Mouse (Mus musculus) liver, embryonic 13.5 days (tissue): ENCODE data around the gene Cldn1. TPM values are rescaled to one million over a fixed set of nuclear protein-coding genes. Genes with fewer than 3 reads are reported as not detected.

Source experiments
- ATAC-seq: fragments of 200-750 bp; cut with Nextera tagmentation; 2 replicates; pipeline ENCODE4 v1.8.0; 2017; ENCODE audit warnings: low read depth, mild to moderate bottlenecking, moderate number of reproducible peaks, moderate library complexity
- DNase-seq: peaks from one replicate; pipeline ENCODE4 v3.0.0; 2022
- H3K27ac ChIP-seq: fragments of 300-500 bp; sonication (generic); 2 replicates; pipeline ENCODE4 v1.5.1; 2015; ENCODE audit warnings: moderate library complexity, mild to moderate bottlenecking, inconsistent platforms
- H3K27me3 ChIP-seq: fragments of 300-500 bp; sonication (generic); 2 replicates; pipeline ENCODE4 v1.6.1; 2015; ENCODE audit warnings: mild to moderate bottlenecking, inconsistent platforms
- H3K36me3 ChIP-seq: fragments of 300-500 bp; sonication (generic); 2 replicates; pipeline ENCODE4 v1.6.1; 2015; ENCODE audit warnings: mild to moderate bottlenecking, inconsistent platforms
- H3K4me1 ChIP-seq: fragments of 300-500 bp; sonication (generic); replicated peaks from 2 replicates; pipeline ENCODE4 v1.6.1; 2015; ENCODE audit warnings: inconsistent platforms
- H3K4me2 ChIP-seq: fragments of 300-500 bp; sonication (generic); 2 replicates; pipeline ENCODE4 v1.6.1; 2015; ENCODE audit warnings: inconsistent platforms, mild to moderate bottlenecking, moderate library complexity
- H3K4me3 ChIP-seq: fragments of 300-500 bp; sonication (generic); replicated peaks from 2 replicates; pipeline ENCODE4 v1.5.1; 2015; ENCODE audit warnings: mild to moderate bottlenecking, inconsistent platforms
- H3K9ac ChIP-seq: fragments of 300-500 bp; sonication (generic); 2 replicates; pipeline ENCODE4 v1.6.1; 2015; ENCODE audit warnings: mild to moderate bottlenecking, inconsistent platforms
- H3K9me3 ChIP-seq: fragments of 300-500 bp; sonication (generic); replicated peaks from 2 replicates; pipeline ENCODE4 v1.6.1; 2016; ENCODE audit warnings: inconsistent platforms
- WGBS: fragments of 180-500 bp; shearing (Covaris S2); methylation state at CpG from one replicate; pipeline ENCODE4 v1.1.7; 2015; ENCODE audit not compliant: insufficient replicate concordance; 5-methylcytosine and 5-hydroxymethylcytosine counted together
- polyA plus RNA-seq: library from polyadenylated mRNA; unstranded; fragments of >200 nt; fragmentation: Nextera tagmentation; extraction: Ambion mirVana; gene quantifications from 2 replicates; pipeline ENCODE4 v1.2.1, GENCODE M21; 2015

Gene Cldn1
- polyA plus RNA-seq, 1 experiment from 2014 or later = 17.8 TPM

- peak; percentile 57; the same call in 1 of the 2 replicates for ATAC-seq
These were observed 3.5 kb downstream of the Cldn1 start for GRCm38 (mm10) chr16:26368121-26368520.

GRCm38 (mm10) chr16:26360694-26361093 lies 10.9 kb downstream of the Cldn1 start:
- Histone ChIP-seq H3K36me3 (no peaks in the 10 kb centered on the region), H3K4me2 (no peak overlapping the region), H3K4me3 (no peak overlapping the region), H3K9ac (no peak overlapping the region), H3K4me1 (peaks cover 14% of the 10 kb centered on the region), H3K9me3 (no peaks in the 10 kb centered on the region), H3K27me3 (no peaks in the 10 kb centered on the region), H3K27ac (no peak overlapping the region)
- no peak for ATAC-seq
- no peak for DNase-seq
- 69% methylated on average over 3 of the region's 3 CpGs for WGBS

More at GRCm38 (mm10) chr16:26368121-26368520, 3.5 kb downstream of the Cldn1 start:
- DNase-seq = no peak
- H3K4me1 ChIP-seq = no peaks in the 10 kb centered on the region
- no peaks in the 10 kb centered on the region for H3K9me3 ChIP-seq
- peak overlapping the region; percentile 25 for H3K4me2 ChIP-seq
- H3K27me3 ChIP-seq = peaks cover 3% of the 10 kb centered on the region; the same call in 1 of the 2 replicates
- 45% methylated on average over 5 of the region's 5 CpGs for WGBS
- H3K27ac ChIP-seq = peak overlapping the region; percentile 43; the same call in 1 of the 2 replicates
- H3K4me3 ChIP-seq = no peak overlapping the region
- H3K36me3 ChIP-seq = no peaks in the 10 kb centered on the region
- no peak overlapping the region for H3K9ac ChIP-seq

GRCm38 (mm10) chr16:26359619-26360018 lies 12.0 kb downstream of the Cldn1 start:
- H3K36me3 ChIP-seq = no peaks in the 10 kb centered on the region
- no peak overlapping the region for H3K4me3 ChIP-seq
- H3K4me1 ChIP-seq = peaks cover 17% of the 10 kb centered on the region
- H3K27ac ChIP-seq = no peak overlapping the region
- DNase-seq (no peak), ATAC-seq (no peak)
- H3K9me3 ChIP-seq = no peaks in the 10 kb centered on the region
- H3K9ac ChIP-seq = no peak overlapping the region
- 78% methylated on average over 4 of the region's 4 CpGs for WGBS
- H3K4me2 ChIP-seq = no peak overlapping the region
- no peaks in the 10 kb centered on the region for H3K27me3 ChIP-seq

- H3K27me3 ChIP-seq = no peaks in the 10 kb centered on the region
- H3K4me2 ChIP-seq = no peak overlapping the region
- no peaks in the 10 kb centered on the region for H3K36me3 ChIP-seq
- no peak for ATAC-seq
- no peaks in the 10 kb centered on the region for H3K9me3 ChIP-seq
- no peak overlapping the region for H3K4me3 ChIP-seq
- no peak overlapping the region for H3K27ac ChIP-seq
- no peak for DNase-seq
- 70% methylated on average over 5 of the region's 5 CpGs for WGBS
- peaks cover 17% of the 10 kb centered on the region for H3K4me1 ChIP-seq
- no peak overlapping the region for H3K9ac ChIP-seq
These were observed 12.7 kb downstream of the Cldn1 start for GRCm38 (mm10) chr16:26358898-26359297.

GRCm38 (mm10) chr16:26357863-26358780 lies 13.5 kb downstream of the Cldn1 start:
- ATAC-seq (peak; percentile 82), DNase-seq (no peak)
- WGBS = 45% methylated on average over 5 of the region's 5 CpGs
- Histone ChIP-seq H3K4me1 (peaks cover 17% of the 10 kb centered on the region), H3K27ac (no peak overlapping the region), H3K9me3 (no peaks in the 10 kb centered on the region), H3K4me3 (no peak overlapping the region), H3K4me2 (no peak overlapping the region), H3K27me3 (no peaks in the 10 kb centered on the region), H3K36me3 (no peaks in the 10 kb centered on the region), H3K9ac (no peak overlapping the region)

GRCm38 (mm10) chr16:26355513-26355912 lies 16.1 kb downstream of the Cldn1 start:
- H3K4me2 ChIP-seq = no peak overlapping the region
- no peak overlapping the region for H3K27ac ChIP-seq
- DNase-seq (no peak), ATAC-seq (no peak)
- WGBS = 43% methylated on average over 1 of the region's 1 CpGs
- H3K4me1 ChIP-seq = peaks cover 17% of the 10 kb centered on the region
- H3K9ac ChIP-seq = no peak overlapping the region
- H3K4me3 ChIP-seq = no peak overlapping the region
- H3K36me3 ChIP-seq = no peaks in the 10 kb centered on the region
- H3K9me3 ChIP-seq = no peaks in the 10 kb centered on the region
- H3K27me3 ChIP-seq = no peaks in the 10 kb centered on the region

GRCm38 (mm10) chr16:26350786-26351185 lies 20.9 kb downstream of the Cldn1 start:
- Histone ChIP-seq H3K4me3 (no peak overlapping the region), H3K4me1 (0 out of 2 replicates have a peak, but pooled peaks cover 3% of the 10 kb centered on the region), H3K27ac (no peak overlapping the region), H3K36me3 (no peaks in the 10 kb centered on the region), H3K9ac (no peak overlapping the region), H3K27me3 (no peaks in the 10 kb centered on the region), H3K4me2 (no peak overlapping the region), H3K9me3 (no peaks in the 10 kb centered on the region)
- DNase-seq = no peak
- WGBS = 69% methylated on average over 4 of the region's 4 CpGs
- no peak for ATAC-seq

- DNase-seq = no peak
- H3K9ac ChIP-seq = no peak overlapping the region
- H3K27ac ChIP-seq = no peak overlapping the region
- H3K4me2 ChIP-seq = no peak overlapping the region
- H3K4me1 ChIP-seq = no peaks in the 10 kb centered on the region
- H3K27me3 ChIP-seq = no peaks in the 10 kb centered on the region
- H3K36me3 ChIP-seq = no peaks in the 10 kb centered on the region
- ATAC-seq = no peak; the same call in 1 of the 2 replicates
- no peaks in the 10 kb centered on the region for H3K9me3 ChIP-seq
- H3K4me3 ChIP-seq = no peak overlapping the region
- 35% methylated on average over 1 of the region's 1 CpGs for WGBS
These were observed 22.8 kb downstream of the Cldn1 start for GRCm38 (mm10) chr16:26348809-26349208.

GRCm38 (mm10) chr16:26316281-26316680 lies 55.4 kb downstream of the Cldn1 start:
- Histone ChIP-seq H3K4me1 (no peaks in the 10 kb centered on the region), H3K9me3 (no peaks in the 10 kb centered on the region), H3K27me3 (no peaks in the 10 kb centered on the region), H3K36me3 (no peaks in the 10 kb centered on the region), H3K9ac (no peak overlapping the region), H3K4me2 (no peak overlapping the region), H3K27ac (no peak overlapping the region), H3K4me3 (no peak overlapping the region)
- ATAC-seq = no peak
- DNase-seq = no peak
- 64% methylated on average over 7 of the region's 7 CpGs for WGBS

GRCm38 (mm10) chr16:26314815-26315214 lies 56.8 kb downstream of the Cldn1 start:
- H3K9me3 ChIP-seq = no peaks in the 10 kb centered on the region
- no peaks in the 10 kb centered on the region for H3K4me1 ChIP-seq
- H3K4me2 ChIP-seq = no peak overlapping the region
- no peak for ATAC-seq
- 69% methylated on average over 13 of the region's 13 CpGs for WGBS
- H3K36me3 ChIP-seq = no peaks in the 10 kb centered on the region
- H3K27me3 ChIP-seq = no peaks in the 10 kb centered on the region
- H3K4me3 ChIP-seq = no peak overlapping the region
- no peak for DNase-seq
- no peak overlapping the region for H3K9ac ChIP-seq
- no peak overlapping the region for H3K27ac ChIP-seq

GRCm38 (mm10) chr16:26309402-26309801 lies 62.2 kb downstream of the Cldn1 start:
- Histone ChIP-seq H3K4me3 (no peak overlapping the region), H3K27ac (no peak overlapping the region), H3K36me3 (no peaks in the 10 kb centered on the region), H3K4me1 (no peaks in the 10 kb centered on the region), H3K27me3 (no peaks in the 10 kb centered on the region), H3K9me3 (no peaks in the 10 kb centered on the region), H3K4me2 (no peak overlapping the region), H3K9ac (no peak overlapping the region)
- no peak for ATAC-seq
- WGBS = 61% methylated on average over 2 of the region's 2 CpGs
- DNase-seq = no peak
